Mouse (Mus musculus): ENCODE measurements around the gene Rab28. TPM values are rescaled to one million over a fixed set of nuclear protein-coding genes. Genes with fewer than 3 reads are reported as not detected.

The Rab28 gene
- total RNA-seq, 1 experiment from 2014 or later, result 27.6 TPM

GRCm38 (mm10) chr5:41666012-41666411, 41.9 kb downstream of the Rab28 start:
- no peak for ATAC-seq (ENCODE audit: extremely low read depth, insufficient number of reproducible peaks, low FRiP score, poor library complexity, severe bottlenecking)

- ATAC-seq (ENCODE audit: extremely low read depth, insufficient number of reproducible peaks, low FRiP score, poor library complexity, severe bottlenecking), result no peak
These were observed 71.2 kb downstream of the Rab28 start for GRCm38 (mm10) chr5:41636793-41637192.

- peak; percentile 51; the same call in 1 of the 2 replicates for ATAC-seq (ENCODE audit: extremely low read depth, insufficient number of reproducible peaks, low FRiP score, poor library complexity, severe bottlenecking)
These were observed 80.5 kb downstream of the Rab28 start for GRCm38 (mm10) chr5:41627224-41628144.

DNA sequence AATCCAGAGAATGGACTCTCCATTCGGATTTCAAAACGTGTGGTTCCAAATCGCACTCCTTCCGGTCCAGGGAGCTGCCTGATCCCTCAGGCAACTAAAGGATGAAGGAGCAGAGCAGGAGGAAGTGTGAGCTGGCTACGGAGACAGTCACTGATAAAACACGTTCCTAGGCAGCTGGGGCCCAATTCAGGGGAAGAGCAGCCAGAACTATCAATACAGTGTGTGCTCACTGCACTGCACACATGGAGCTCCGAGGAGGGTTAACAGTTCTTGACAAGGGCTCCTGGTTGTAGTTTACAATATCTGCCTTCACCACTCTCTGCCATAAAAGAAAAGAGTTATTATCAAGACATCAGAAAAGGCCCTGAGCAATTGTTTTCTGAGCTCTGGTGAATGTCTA, 82.4 kb downstream of the Rab28 start:
- no peak for ATAC-seq (ENCODE audit: extremely low read depth, insufficient number of reproducible peaks, low FRiP score, poor library complexity, severe bottlenecking)

- ATAC-seq (ENCODE audit: extremely low read depth, insufficient number of reproducible peaks, low FRiP score, poor library complexity, severe bottlenecking), result no peak
These were observed 86.2 kb downstream of the Rab28 start for GRCm38 (mm10) chr5:41621748-41622147.

DNA sequence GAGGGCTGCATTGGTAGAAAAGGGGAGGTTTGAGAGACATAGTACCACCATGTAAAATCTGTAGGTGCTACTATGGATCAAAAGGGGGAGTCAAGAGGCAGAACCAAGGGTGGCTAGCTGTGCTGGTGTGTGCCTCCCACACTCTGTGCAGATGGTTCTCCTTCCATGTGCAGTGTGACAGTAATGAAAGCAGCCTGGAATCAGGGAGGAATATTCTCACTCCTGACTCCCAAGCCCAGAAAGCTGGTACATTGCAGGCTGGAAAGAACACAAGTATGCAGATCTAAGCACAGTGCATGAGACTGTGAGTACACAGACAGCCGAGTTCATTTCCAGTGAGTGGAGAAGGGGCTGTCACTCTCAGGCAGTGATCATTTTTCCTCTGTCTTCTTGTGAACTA, 89.0 kb downstream of the Rab28 start:
- no peak for ATAC-seq (ENCODE audit: extremely low read depth, insufficient number of reproducible peaks, low FRiP score, poor library complexity, severe bottlenecking)

DNA sequence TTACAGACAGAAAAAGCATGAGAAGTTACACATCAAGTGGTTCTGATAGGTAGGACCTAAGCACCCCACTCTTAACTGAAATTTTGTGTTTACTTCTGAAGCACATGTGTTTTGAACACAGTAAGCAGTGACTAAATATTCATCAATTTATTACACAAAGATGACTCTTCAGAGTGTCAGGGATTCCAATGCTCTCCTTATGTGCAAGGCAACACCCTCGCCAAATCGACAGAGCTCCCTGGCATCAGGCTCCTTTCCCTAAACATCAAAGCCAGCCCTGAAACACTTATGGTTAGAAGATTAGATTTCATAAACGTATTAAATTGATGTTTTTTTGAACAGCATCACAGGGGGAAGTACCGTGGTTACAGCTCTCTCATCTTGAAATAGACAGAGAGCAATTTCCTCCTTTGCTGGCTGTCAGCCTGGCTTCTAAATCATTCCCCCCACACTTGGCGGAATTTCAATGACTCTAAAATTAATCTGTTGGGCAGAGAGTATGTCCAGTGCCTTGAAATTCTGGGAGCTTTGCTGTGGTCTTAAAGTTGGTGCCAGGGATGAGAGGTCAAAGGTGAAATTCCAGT, 97.4 kb downstream of the Rab28 start:
- no peak for ATAC-seq (ENCODE audit: extremely low read depth, insufficient number of reproducible peaks, low FRiP score, poor library complexity, severe bottlenecking)

- no peak for ATAC-seq (ENCODE audit: extremely low read depth, insufficient number of reproducible peaks, low FRiP score, poor library complexity, severe bottlenecking)
These were observed 111.5 kb downstream of the Rab28 start for GRCm38 (mm10) chr5:41596242-41597117.

DNA sequence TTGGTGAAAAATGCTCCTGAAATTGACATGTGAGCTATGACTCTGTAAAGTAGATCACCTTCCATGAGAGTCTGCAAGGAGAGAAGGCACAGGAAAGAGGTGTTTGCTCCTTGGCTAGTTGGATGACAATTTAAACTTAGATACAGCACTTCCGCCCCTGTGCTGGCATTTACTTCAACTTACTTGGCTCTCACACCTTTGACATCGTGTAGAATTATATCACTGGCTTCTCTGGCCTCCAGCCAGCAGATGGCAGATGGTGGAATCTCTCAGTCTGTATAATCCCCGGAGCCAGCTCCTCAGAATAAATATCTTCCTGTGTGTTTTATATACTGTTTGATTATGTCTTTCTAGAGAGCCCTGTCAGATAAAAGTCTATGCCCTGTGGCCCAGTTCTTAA, 112.8 kb downstream of the Rab28 start:
- no peak for ATAC-seq (ENCODE audit: extremely low read depth, insufficient number of reproducible peaks, low FRiP score, poor library complexity, severe bottlenecking)

- ATAC-seq (ENCODE audit: extremely low read depth, insufficient number of reproducible peaks, low FRiP score, poor library complexity, severe bottlenecking), result no peak
These were observed 129.9 kb downstream of the Rab28 start for GRCm38 (mm10) chr5:41578051-41578450.

Other genes starting within 250 kb of the Rab28 start
- gene Nkx3-2, start 56.3 kb upstream of the Rab28 start, total RNA-seq (2017), result not detected in 2 replicates
- gene Bod1l, start 136.2 kb upstream of the Rab28 start, total RNA-seq (2017), result 64.5 and 65.5 TPM in 2 replicates

All from neutrophil, adult 5-6 weeks (primary cell).